Mouse (Mus musculus) heart, adult 2 months (tissue): ENCODE data around the gene Ccdc57.

Source experiments
- CTCF ChIP-seq: fragments of 200-600 bp; IDR thresholded peaks from 2 replicates; pipeline ENCODE4 v1.8.1; 2022; ENCODE audit warnings: antibody characterized with exemption, mild to moderate bottlenecking, moderate library complexity
- EP300 ChIP-seq: fragments of 200-500 bp; IDR thresholded peaks from 2 replicates; pipeline ENCODE4 v1.6.1; 2011; ENCODE audit warnings: low read depth, low read length, control low read depth; ENCODE audit not compliant: insufficient read depth
- POLR2A ChIP-seq: fragments of 200-500 bp; IDR thresholded peaks from 2 replicates; pipeline ENCODE4 v1.6.1; 2011; ENCODE audit warnings: mild to moderate bottlenecking, low read depth, low read length, control low read depth; ENCODE audit not compliant: insufficient read depth

DNA sequence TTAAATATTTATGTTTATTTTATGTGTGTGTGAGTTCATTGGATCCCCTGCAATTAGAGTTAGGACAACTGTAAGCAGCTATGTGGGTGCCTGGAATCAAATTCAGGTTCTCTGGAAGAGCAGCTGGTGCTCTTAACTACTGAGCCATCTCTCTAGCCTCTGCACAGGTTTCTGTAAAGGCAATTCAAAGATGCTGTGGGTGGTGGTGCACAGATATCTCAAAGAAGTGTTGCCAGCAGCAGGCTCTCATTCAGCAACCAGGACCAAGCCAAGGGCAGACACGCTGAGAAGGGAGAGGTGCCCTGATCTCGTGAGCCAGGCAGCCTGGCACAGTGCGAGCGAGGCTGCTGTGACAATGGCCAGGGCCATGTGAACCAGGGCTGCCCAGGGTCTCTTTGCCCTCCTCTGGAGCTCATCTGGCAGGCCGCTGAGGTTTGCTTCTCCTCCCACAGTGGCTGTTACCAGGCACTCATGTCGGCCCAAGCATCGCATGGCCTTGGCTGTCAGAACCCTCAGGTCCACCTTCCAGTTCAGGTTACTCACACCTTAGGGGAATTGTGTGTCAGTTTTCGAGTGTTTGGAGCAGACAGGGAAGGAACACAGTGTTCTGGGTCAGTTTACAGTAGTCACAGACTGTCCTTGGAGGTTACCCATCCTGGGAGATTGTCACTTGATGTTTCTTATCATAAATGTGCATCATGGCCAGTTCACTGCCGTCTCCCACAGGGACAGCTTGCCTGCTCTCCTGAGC lies 85.8 kb downstream of the Ccdc57 start:
- TF ChIP-seq EP300 (no peak), CTCF (no peak), POLR2A (no peak)
